Mouse (Mus musculus): ENCODE measurements around the gene Inca1.

- TF ChIP-seq POLR2A (IDR thresholded peaks at IDR 0.05; ENCODE audit: low read depth, low read length) = no peak
- TF ChIP-seq CTCF (IDR thresholded peaks at IDR 0.05; ENCODE audit: borderline replicate concordance, insufficient read depth, low read length) = no peak
These were observed 32.4 kb downstream of the Inca1 start for GRCm38 (mm10) chr11:70667271-70668150.
